Mouse (Mus musculus): ENCODE measurements at regions not wholly inside any gene's neighbourhood (a gene's known extent, or its start where the extent isn't known, plus 50 kb on each side); places are given as distances from the start of the nearest gene placed in this dataset.
"Not testable (repeated sequence)": the region's sequence is repeated elsewhere in the genome, so short reads cannot be mapped to it uniquely, and the experiment has no call there.

DNA sequence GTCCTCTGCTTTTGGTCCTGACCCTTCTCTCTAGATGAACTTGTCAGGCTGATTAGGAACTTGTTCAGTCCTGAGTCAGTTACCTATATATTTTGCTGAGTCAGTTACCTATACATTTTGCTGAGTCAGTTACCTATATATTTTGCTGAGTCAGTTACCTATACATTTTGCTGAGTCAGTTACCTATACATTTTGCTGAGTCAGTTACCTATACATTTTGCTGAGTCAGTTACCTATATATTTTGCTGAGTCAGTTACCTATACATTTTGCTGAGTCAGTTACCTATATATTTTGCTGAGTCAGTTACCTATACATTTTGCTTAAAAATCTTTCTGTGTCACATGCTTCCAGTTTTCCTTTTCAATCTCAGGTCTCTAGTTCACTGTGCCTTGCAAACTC lies 230.8 kb downstream of the Zfp619 start:
- not testable (repeated sequence) for H3K9ac ChIP-seq (replicated peaks; ENCODE audit: low read depth, low read length); H3K4me1 ChIP-seq (ENCODE audit: control insufficient read depth, insufficient read depth, low read length); ATAC-seq (ENCODE audit: insufficient number of reproducible peaks, insufficient read depth, low FRiP score, low read depth); H3K4me2 ChIP-seq (replicated peaks; ENCODE audit: low read depth, low read length); H3K27me3 ChIP-seq (ENCODE audit: control insufficient read depth, insufficient read depth, low read length); H3K27ac ChIP-seq (ENCODE audit: low read length); H3K36me3 ChIP-seq (ENCODE audit: control insufficient read depth, insufficient read depth, low read length); H3K4me3 ChIP-seq (ENCODE audit: low read depth, low read length); H3K9me3 ChIP-seq (ENCODE audit: control insufficient read depth, low read depth, low read length)

GRCm38 (mm10) chr7:39750448-39750847 lies 232.9 kb downstream of the Zfp619 start:
- no peaks in the 10 kb centered on the region for H3K27me3 ChIP-seq (ENCODE audit: control insufficient read depth, insufficient read depth, low read length)
- H3K4me3 ChIP-seq (ENCODE audit: low read depth, low read length) = no peak overlapping the region
- 70% methylated on average over 7 of the region's 7 CpGs for WGBS
- H3K9me3 ChIP-seq (ENCODE audit: control insufficient read depth, low read depth, low read length) = no peaks in the 10 kb centered on the region
- H3K27ac ChIP-seq (ENCODE audit: low read length) = no peak overlapping the region
- no peaks in the 10 kb centered on the region for H3K4me1 ChIP-seq (ENCODE audit: control insufficient read depth, insufficient read depth, low read length)
- no peak for ATAC-seq (ENCODE audit: insufficient number of reproducible peaks, insufficient read depth, low FRiP score, low read depth)
- no peaks in the 10 kb centered on the region for H3K36me3 ChIP-seq (ENCODE audit: control insufficient read depth, insufficient read depth, low read length)
- no peak overlapping the region for H3K4me2 ChIP-seq (replicated peaks; ENCODE audit: low read depth, low read length)
- no peak overlapping the region for H3K9ac ChIP-seq (replicated peaks; ENCODE audit: low read depth, low read length)

- H3K4me1 ChIP-seq (ENCODE audit: control insufficient read depth, insufficient read depth, low read length) = no peaks in the 10 kb centered on the region
- no peak for ATAC-seq (ENCODE audit: insufficient number of reproducible peaks, insufficient read depth, low FRiP score, low read depth)
- no peak overlapping the region for H3K27ac ChIP-seq (ENCODE audit: low read length)
- H3K27me3 ChIP-seq (ENCODE audit: control insufficient read depth, insufficient read depth, low read length) = no peaks in the 10 kb centered on the region
- H3K36me3 ChIP-seq (ENCODE audit: control insufficient read depth, insufficient read depth, low read length) = no peaks in the 10 kb centered on the region
- no peaks in the 10 kb centered on the region for H3K9me3 ChIP-seq (ENCODE audit: control insufficient read depth, low read depth, low read length)
- H3K4me3 ChIP-seq (ENCODE audit: low read depth, low read length) = no peak overlapping the region
- H3K4me2 ChIP-seq (replicated peaks; ENCODE audit: low read depth, low read length) = no peak overlapping the region
- H3K9ac ChIP-seq (replicated peaks; ENCODE audit: low read depth, low read length) = no peak overlapping the region
- 86% methylated on average over 2 of the region's 2 CpGs for WGBS
Observed at GRCm38 (mm10) chr7:39764366-39764765, 246.8 kb downstream of the Zfp619 start.

DNA sequence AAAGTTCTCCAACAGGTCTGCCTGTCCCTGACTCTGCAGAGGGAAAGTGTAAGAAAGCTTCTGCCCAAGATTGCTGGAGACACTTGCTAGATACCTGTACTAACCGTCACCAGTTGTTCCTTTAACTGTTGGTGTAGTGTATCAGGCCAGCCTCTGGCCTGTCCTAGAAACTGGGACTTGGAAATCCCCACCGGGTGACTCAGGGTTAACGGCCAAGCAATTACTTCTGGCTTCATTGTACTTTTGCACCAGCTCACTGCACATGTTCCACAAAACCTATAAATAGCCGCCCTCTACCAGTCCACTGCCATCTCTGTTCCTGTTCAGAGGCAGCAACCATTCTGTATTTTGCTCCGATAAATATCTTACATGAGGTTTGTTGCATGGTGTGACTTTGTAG lies 247.5 kb downstream of the Zfp619 start:
- H3K4me3 ChIP-seq (ENCODE audit: low read depth, low read length) = no peak overlapping the region
- no peaks in the 10 kb centered on the region for H3K4me1 ChIP-seq (ENCODE audit: control insufficient read depth, insufficient read depth, low read length)
- no peaks in the 10 kb centered on the region for H3K27me3 ChIP-seq (ENCODE audit: control insufficient read depth, insufficient read depth, low read length)
- no peaks in the 10 kb centered on the region for H3K9me3 ChIP-seq (ENCODE audit: control insufficient read depth, low read depth, low read length)
- no peaks in the 10 kb centered on the region for H3K36me3 ChIP-seq (ENCODE audit: control insufficient read depth, insufficient read depth, low read length)
- no peak for ATAC-seq (ENCODE audit: insufficient number of reproducible peaks, insufficient read depth, low FRiP score, low read depth)
- no peak overlapping the region for H3K4me2 ChIP-seq (replicated peaks; ENCODE audit: low read depth, low read length)
- no peak overlapping the region for H3K9ac ChIP-seq (replicated peaks; ENCODE audit: low read depth, low read length)
- no peak overlapping the region for H3K27ac ChIP-seq (ENCODE audit: low read length)
- 80% methylated on average over 5 of the region's 5 CpGs for WGBS

DNA sequence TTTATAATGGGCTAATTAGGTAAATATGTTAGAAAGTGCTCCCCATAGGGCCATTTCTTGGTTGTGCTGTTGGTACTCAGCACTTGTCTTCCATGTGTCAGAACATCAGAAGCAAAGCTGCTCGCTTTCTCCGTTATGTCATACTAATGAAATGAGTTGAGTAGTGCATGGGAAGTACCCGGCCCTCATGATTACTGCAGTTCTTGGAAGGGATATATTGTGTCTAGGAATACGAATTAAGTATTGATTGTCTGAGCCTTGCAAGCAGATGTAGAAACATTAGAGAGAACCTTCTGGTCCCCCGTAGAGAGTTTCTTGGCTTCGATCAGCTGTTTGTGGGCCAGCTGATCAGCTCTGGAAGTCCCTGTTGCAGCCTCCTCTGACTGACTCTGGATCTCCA lies 255.7 kb downstream of the Zfp619 start:
- 92% methylated on average over 6 of the region's 6 CpGs for WGBS
- Histone ChIP-seq H3K4me2 (replicated peaks; ENCODE audit: low read depth, low read length) (no peak overlapping the region), H3K4me3 (ENCODE audit: low read depth, low read length) (no peak overlapping the region), H3K9me3 (ENCODE audit: control insufficient read depth, low read depth, low read length) (no peaks in the 10 kb centered on the region), H3K4me1 (ENCODE audit: control insufficient read depth, insufficient read depth, low read length) (no peaks in the 10 kb centered on the region), H3K36me3 (ENCODE audit: control insufficient read depth, insufficient read depth, low read length) (no peaks in the 10 kb centered on the region), H3K9ac (replicated peaks; ENCODE audit: low read depth, low read length) (no peak overlapping the region), H3K27me3 (ENCODE audit: control insufficient read depth, insufficient read depth, low read length) (no peaks in the 10 kb centered on the region), H3K27ac (ENCODE audit: low read length) (no peak overlapping the region)
- ATAC-seq (ENCODE audit: insufficient number of reproducible peaks, insufficient read depth, low FRiP score, low read depth) = no peak

DNA sequence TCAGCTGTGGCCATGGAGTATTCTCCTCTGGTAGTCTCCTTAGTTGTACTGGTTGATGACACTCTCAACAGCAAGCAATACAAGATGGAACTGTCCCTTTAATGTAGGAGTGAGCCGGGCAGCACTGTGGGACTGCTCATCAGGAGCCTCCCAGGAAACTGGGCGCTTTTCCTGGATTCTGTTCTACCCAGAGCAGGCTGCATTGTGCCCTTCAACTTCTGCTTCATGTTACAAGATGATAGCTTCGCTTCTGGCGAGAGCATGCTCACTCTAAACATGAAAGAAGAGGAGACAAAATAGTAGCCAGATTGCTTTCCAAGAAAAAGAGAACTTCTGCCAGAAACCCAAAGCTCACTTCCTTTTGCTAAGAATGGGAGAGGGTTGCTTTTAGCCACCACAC lies 271.8 kb downstream of the Zfp619 start:
- Histone ChIP-seq H3K4me3 (ENCODE audit: low read depth, low read length) (no peak overlapping the region), H3K27ac (ENCODE audit: low read length) (no peak overlapping the region), H3K4me2 (replicated peaks; ENCODE audit: low read depth, low read length) (no peak overlapping the region), H3K9me3 (ENCODE audit: control insufficient read depth, low read depth, low read length) (no peaks in the 10 kb centered on the region), H3K36me3 (ENCODE audit: control insufficient read depth, insufficient read depth, low read length) (no peaks in the 10 kb centered on the region), H3K4me1 (ENCODE audit: control insufficient read depth, insufficient read depth, low read length) (no peaks in the 10 kb centered on the region), H3K9ac (replicated peaks; ENCODE audit: low read depth, low read length) (no peak overlapping the region), H3K27me3 (ENCODE audit: control insufficient read depth, insufficient read depth, low read length) (no peaks in the 10 kb centered on the region)
- ATAC-seq (ENCODE audit: insufficient number of reproducible peaks, insufficient read depth, low FRiP score, low read depth) = no peak
- WGBS = 86% methylated on average over 4 of the region's 4 CpGs

DNA sequence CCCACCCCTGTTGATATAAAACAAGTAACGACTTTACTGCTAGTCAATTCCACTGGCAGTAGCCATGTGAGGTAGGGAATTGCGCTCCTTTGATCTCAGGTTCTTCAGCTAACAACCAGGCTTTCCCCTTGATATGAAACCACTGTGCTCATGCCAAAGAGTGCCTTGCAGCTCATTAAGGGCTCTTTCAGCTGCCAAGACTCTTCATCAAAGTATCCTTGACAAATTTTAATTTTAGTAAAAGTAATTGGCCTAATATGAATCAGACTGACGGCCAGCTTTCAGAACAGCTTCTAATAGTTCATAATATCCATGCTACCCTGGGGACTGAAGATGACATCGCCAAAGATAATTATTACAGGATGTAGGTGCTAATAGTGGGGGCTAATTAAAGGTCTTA lies 272.3 kb downstream of the Zfp619 start:
- H3K4me1 ChIP-seq (ENCODE audit: control insufficient read depth, insufficient read depth, low read length) = no peaks in the 10 kb centered on the region
- H3K4me3 ChIP-seq (ENCODE audit: low read depth, low read length) = no peak overlapping the region
- no peak for ATAC-seq (ENCODE audit: insufficient number of reproducible peaks, insufficient read depth, low FRiP score, low read depth)
- no peak overlapping the region for H3K4me2 ChIP-seq (replicated peaks; ENCODE audit: low read depth, low read length)
- no peak overlapping the region for H3K27ac ChIP-seq (ENCODE audit: low read length)
- H3K9me3 ChIP-seq (ENCODE audit: control insufficient read depth, low read depth, low read length) = no peaks in the 10 kb centered on the region
- 80% methylated on average over 4 of the region's 4 CpGs for WGBS
- no peaks in the 10 kb centered on the region for H3K27me3 ChIP-seq (ENCODE audit: control insufficient read depth, insufficient read depth, low read length)
- no peaks in the 10 kb centered on the region for H3K36me3 ChIP-seq (ENCODE audit: control insufficient read depth, insufficient read depth, low read length)
- no peak overlapping the region for H3K9ac ChIP-seq (replicated peaks; ENCODE audit: low read depth, low read length)

GRCm38 (mm10) chr7:39794751-39795150 lies 277.2 kb downstream of the Zfp619 start:
- no peak for ATAC-seq (ENCODE audit: insufficient number of reproducible peaks, insufficient read depth, low FRiP score, low read depth)
- WGBS = 85% methylated on average over 3 of the region's 3 CpGs
- Histone ChIP-seq H3K4me3 (ENCODE audit: low read depth, low read length) (no peak overlapping the region), H3K36me3 (ENCODE audit: control insufficient read depth, insufficient read depth, low read length) (no peaks in the 10 kb centered on the region), H3K27ac (ENCODE audit: low read length) (no peak overlapping the region), H3K27me3 (ENCODE audit: control insufficient read depth, insufficient read depth, low read length) (no peaks in the 10 kb centered on the region), H3K4me2 (replicated peaks; ENCODE audit: low read depth, low read length) (no peak overlapping the region), H3K9ac (replicated peaks; ENCODE audit: low read depth, low read length) (no peak overlapping the region), H3K4me1 (ENCODE audit: control insufficient read depth, insufficient read depth, low read length) (no peaks in the 10 kb centered on the region), H3K9me3 (ENCODE audit: control insufficient read depth, low read depth, low read length) (no peaks in the 10 kb centered on the region)

GRCm38 (mm10) chr7:39804276-39804675 lies 286.7 kb downstream of the Zfp619 start:
- no peak overlapping the region for H3K4me3 ChIP-seq (ENCODE audit: low read depth, low read length)
- no peak for ATAC-seq (ENCODE audit: insufficient number of reproducible peaks, insufficient read depth, low FRiP score, low read depth)
- no peak overlapping the region for H3K4me2 ChIP-seq (replicated peaks; ENCODE audit: low read depth, low read length)
- no peaks in the 10 kb centered on the region for H3K36me3 ChIP-seq (ENCODE audit: control insufficient read depth, insufficient read depth, low read length)
- H3K9me3 ChIP-seq (ENCODE audit: control insufficient read depth, low read depth, low read length) = no peaks in the 10 kb centered on the region
- no peaks in the 10 kb centered on the region for H3K4me1 ChIP-seq (ENCODE audit: control insufficient read depth, insufficient read depth, low read length)
- H3K27ac ChIP-seq (ENCODE audit: low read length) = no peak overlapping the region
- no peak overlapping the region for H3K9ac ChIP-seq (replicated peaks; ENCODE audit: low read depth, low read length)
- H3K27me3 ChIP-seq (ENCODE audit: control insufficient read depth, insufficient read depth, low read length) = no peaks in the 10 kb centered on the region
- WGBS = 81% methylated on average over 3 of the region's 3 CpGs

Measured in stomach, embryonic 14.5 days (tissue).